Mouse (Mus musculus): Measurements from ENCODE around the gene Olfr1209. TPM values are rescaled to one million over a fixed set of nuclear protein-coding genes. Genes with fewer than 3 reads are reported as not detected.

Olfr1209 gene
- not detected for total RNA-seq (2021)
- long read RNA-seq, experiment 1, result 0 reads
- long read RNA-seq, experiment 2, result 0 reads

GRCm38 (mm10) chr2:88915057-88915456, at the start of gene Olfr1209:
Gene Olfr1209 (minus strand): TSS chr2:88915157.
- DNase-seq (ENCODE audit: low spot score in 2 of 2), result no peak

GRCm38 (mm10) chr2:88953669-88954068, 38.7 kb upstream of the Olfr1209 start, which contains the start of gene Olfr1212:
Gene Olfr1212 (plus strand): TSS chr2:88953969.
- no peak for DNase-seq (ENCODE audit: low spot score in 2 of 2)

- no peak for DNase-seq (ENCODE audit: low spot score in 2 of 2)
These were observed 23.1 kb upstream of the Olfr1209 start, which contains the start of gene Olfr1211 for GRCm38 (mm10) chr2:88938011-88938410. Gene Olfr1211 (minus strand): TSS chr2:88938111.

- DNase-seq (ENCODE audit: low spot score in 2 of 2), result no peak
These were observed 12.7 kb downstream of the Olfr1209 start, which contains the start of gene Olfr1208 for GRCm38 (mm10) chr2:88902211-88902610. Gene Olfr1208 (minus strand): TSS chr2:88902311.

GRCm38 (mm10) chr2:88862931-88863330, 52.0 kb downstream of the Olfr1209 start, which contains the start of gene Olfr1206:
Gene Olfr1206 (plus strand): TSS chr2:88863231.
- DNase-seq (ENCODE audit: low spot score in 2 of 2), result no peak

Other genes with a start within 250 kb of the Olfr1209 start
- not detected for gene Olfr1193, start 239.5 kb downstream of the Olfr1209 start, total RNA-seq (2021)
- gene Olfr1195, start 226.0 kb downstream of the Olfr1209 start, total RNA-seq (2021), result not detected
- not detected for gene Olfr1196, start 210.6 kb downstream of the Olfr1209 start, total RNA-seq (2021)
- not detected for gene Olfr1197, start 182.8 kb downstream of the Olfr1209 start, total RNA-seq (2021)
- gene Olfr1198, start 163.8 kb downstream of the Olfr1209 start, total RNA-seq (2021), result not detected
- not detected for gene Olfr1199, start 154.7 kb downstream of the Olfr1209 start, total RNA-seq (2021)
- not detected for gene Olfr1200, start 144.7 kb downstream of the Olfr1209 start, total RNA-seq (2021)
- gene Olfr1201, start 122.1 kb downstream of the Olfr1209 start, total RNA-seq (2021), result not detected
- gene Olfr1202, start 100.7 kb downstream of the Olfr1209 start, total RNA-seq (2021), result under 1 TPM in 1 of 2 experiments, not detected in 1; 0.07 TPM
- gene Olfr1205, start 85.4 kb downstream of the Olfr1209 start, total RNA-seq (2021), result not detected
- not detected for gene Olfr1204, start 65.9 kb downstream of the Olfr1209 start, total RNA-seq (2021)
- not detected for gene Olfr1206, start 51.9 kb downstream of the Olfr1209 start, total RNA-seq (2021)
- not detected for gene Olfr1208, start 12.8 kb downstream of the Olfr1209 start, total RNA-seq (2021)
- not detected for gene Olfr1211, start 23.0 kb upstream of the Olfr1209 start, total RNA-seq (2021)
- gene Olfr1212, start 38.8 kb upstream of the Olfr1209 start, total RNA-seq (2021), result not detected
- not detected for gene Gm13762, start 65.1 kb upstream of the Olfr1209 start, total RNA-seq (2021)
- gene Olfr1214, start 77.5 kb upstream of the Olfr1209 start, total RNA-seq (2021), result not detected
- not detected for gene Olfr1215, start 91.8 kb upstream of the Olfr1209 start, total RNA-seq (2021)
- not detected for gene Olfr1216, start 103.2 kb upstream of the Olfr1209 start, total RNA-seq (2021)
- not detected for gene Olfr1217, start 116.9 kb upstream of the Olfr1209 start, total RNA-seq (2021)
- not detected for gene Olfr1218, start 146.0 kb upstream of the Olfr1209 start, total RNA-seq (2021)
- not detected for gene Olfr1219, start 168.4 kb upstream of the Olfr1209 start, total RNA-seq (2021)
- not detected for gene Olfr1220, start 191.7 kb upstream of the Olfr1209 start, total RNA-seq (2021)
- not detected for gene Olfr1221, start 202.1 kb upstream of the Olfr1209 start, total RNA-seq (2021)
- not detected for gene Olfr1222, start 217.9 kb upstream of the Olfr1209 start, total RNA-seq (2021)
- not detected for gene Olfr1223, start 236.4 kb upstream of the Olfr1209 start, total RNA-seq (2021)
- not detected for gene Olfr1224-ps1, start 248.9 kb upstream of the Olfr1209 start, total RNA-seq (2021)

Data from gastrocnemius, postnatal 4 days (tissue).